Mouse (Mus musculus): ENCODE measurements around the gene Olfr190. TPM values are rescaled to one million over a fixed set of nuclear protein-coding genes. Genes with fewer than 3 reads are reported as not detected.

Olfr190 gene
- not detected in 2 replicates for polyA plus RNA-seq (2015; fragmentation: Nextera tagmentation; extraction: Ambion mirVana)

DNA sequence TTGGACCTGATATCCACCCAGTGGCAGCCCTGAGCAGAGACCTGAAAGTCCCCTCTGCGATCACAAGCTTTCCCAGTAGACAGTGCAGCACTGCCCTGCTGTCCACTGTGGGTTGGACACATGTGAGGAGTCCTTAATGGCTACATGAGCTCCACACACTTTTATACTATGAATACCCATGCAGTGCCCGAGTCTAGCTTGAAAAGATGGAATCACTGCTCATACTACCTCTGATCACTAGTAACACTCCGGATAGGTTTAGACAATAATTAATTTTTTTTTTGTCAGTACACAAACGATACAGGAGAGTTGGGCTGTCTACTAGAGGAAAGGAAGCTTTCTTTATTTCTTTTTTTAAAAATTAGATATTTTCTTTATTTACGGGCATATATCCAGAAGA, at the start of gene Olfr190:
TSS of gene Olfr190 (minus strand) at position 101 of the 400 bp plus-strand sequence.

DNA sequence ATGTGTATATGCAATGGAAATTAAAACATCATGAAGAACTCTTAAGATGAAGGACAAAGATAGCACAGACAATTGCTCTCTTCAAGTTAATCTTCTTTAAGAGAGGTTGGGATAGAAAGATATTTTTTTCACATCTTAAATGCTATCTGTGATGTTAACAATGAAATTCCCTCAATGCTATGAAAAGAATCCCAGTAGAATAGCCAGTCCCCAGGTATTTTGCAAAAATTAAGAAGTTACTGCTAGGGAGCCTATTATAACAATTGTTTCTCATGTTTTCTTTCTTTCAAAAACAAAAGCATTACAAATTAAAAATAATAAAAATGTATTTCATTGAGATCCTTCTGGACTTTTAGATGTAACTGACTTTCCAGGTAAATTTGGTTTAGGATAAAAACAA, 43.2 kb upstream of the Olfr190 start, which contains the start of gene Olfr194:
TSS of gene Olfr194 (minus strand) at position 101 of the 400 bp plus-strand sequence.

DNA sequence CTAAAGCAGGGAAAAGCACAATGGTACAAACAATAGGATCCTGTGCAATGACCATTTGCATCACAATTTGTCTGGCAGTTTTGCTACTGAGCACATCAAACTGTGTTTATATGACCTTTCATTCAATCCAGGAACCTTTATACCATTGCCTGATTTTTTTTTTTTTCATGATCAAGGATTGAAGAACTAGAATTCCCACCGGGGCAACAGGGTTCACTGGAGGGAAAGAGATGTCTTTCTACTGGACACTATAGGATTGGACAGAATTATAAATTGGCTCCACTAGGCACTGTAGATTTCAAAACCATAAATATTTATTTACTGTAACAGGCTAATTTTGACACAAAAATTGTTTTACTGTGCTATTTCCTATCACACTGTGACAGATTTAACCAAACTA, 34.0 kb upstream of the Olfr190 start, which contains the start of gene Olfr193:
TSS of gene Olfr193 (minus strand) at position 101 of the 400 bp plus-strand sequence.

DNA sequence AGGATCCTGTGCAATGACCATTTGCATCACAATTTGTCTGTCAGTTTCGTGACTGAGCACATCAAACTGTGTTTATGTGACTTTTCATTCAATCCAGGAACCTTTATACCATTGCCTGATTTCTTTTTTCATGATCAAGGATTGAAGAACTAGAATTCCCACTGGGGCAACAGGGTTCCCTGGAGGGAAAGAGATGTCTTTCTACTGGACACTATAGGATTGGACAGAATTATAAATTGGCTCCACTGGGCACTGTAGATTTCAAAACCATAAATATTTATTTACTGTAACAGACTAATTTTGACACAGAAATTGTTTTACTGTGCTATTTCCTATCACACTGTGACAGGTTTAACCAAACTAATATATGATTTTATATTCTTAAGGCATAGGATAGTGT, 11.9 kb upstream of the Olfr190 start, which contains the start of gene Olfr191:
TSS of gene Olfr191 (minus strand) at position 101 of the 400 bp plus-strand sequence.

DNA sequence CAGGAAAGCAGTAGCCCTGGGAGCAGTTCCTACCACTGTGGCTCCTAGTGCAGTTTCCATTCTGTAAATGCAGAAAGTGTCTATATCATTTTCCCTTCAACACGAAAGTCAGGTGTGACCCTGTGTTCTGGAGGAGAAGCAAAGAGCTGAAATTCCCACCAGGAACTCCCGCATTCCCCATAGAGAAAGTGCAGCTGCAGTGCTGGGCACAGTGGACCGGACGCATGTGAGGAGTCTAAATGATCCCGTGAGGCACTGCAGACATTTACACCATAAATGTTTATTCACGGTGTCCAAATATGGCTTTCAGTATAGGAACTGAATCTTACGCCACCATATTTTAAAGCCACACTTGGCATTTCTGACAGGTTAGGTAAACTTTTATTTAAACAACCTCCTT, 38.1 kb downstream of the Olfr190 start, which contains the start of gene Olfr187:
TSS of gene Olfr187 (minus strand) at position 58 of the 400 bp plus-strand sequence.

DNA sequence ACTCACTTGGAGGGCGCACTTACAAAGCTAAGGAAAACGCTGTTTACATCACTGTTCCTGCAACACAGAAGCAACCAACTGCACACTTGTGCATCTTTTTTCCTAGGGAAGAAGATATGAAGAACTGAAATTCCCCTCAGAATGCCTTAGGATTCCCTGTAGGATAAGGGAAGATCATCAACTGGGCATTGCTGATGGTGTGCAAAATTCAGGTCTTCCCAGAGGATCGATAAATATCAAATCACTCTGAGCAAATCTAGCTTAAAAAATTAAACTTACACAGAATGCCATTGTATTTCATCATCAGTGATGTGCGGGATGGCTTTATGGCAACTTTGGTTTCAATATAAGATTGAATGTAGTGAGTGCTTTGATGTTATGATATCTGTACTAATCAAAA, 47.6 kb downstream of the Olfr190 start, which contains the start of gene Olfr186:
TSS of gene Olfr186 (minus strand) at position 101 of the 400 bp plus-strand sequence.

Other genes starting within 250 kb of the Olfr190 start
- not detected in 2 replicates for gene Olfr177, start 203.2 kb downstream of the Olfr190 start, polyA plus RNA-seq (2015; fragmentation: Nextera tagmentation; extraction: Ambion mirVana)
- not detected in 2 replicates for gene Olfr178, start 185.9 kb downstream of the Olfr190 start, polyA plus RNA-seq (2015; fragmentation: Nextera tagmentation; extraction: Ambion mirVana)
- not detected in 2 replicates for gene Olfr181, start 149.2 kb downstream of the Olfr190 start, polyA plus RNA-seq (2015; fragmentation: Nextera tagmentation; extraction: Ambion mirVana)
- not detected in 2 replicates for gene Olfr180, start 148.6 kb downstream of the Olfr190 start, polyA plus RNA-seq (2015; fragmentation: Nextera tagmentation; extraction: Ambion mirVana)
- gene Olfr183, start 82.6 kb downstream of the Olfr190 start, polyA plus RNA-seq (2015; fragmentation: Nextera tagmentation; extraction: Ambion mirVana), result not detected in 2 replicates
- gene Olfr186, start 47.7 kb downstream of the Olfr190 start, polyA plus RNA-seq (2015; fragmentation: Nextera tagmentation; extraction: Ambion mirVana), result not detected in 2 replicates
- gene Olfr187, start 38.2 kb downstream of the Olfr190 start, polyA plus RNA-seq (2015; fragmentation: Nextera tagmentation; extraction: Ambion mirVana), result not detected in 2 replicates
- gene Olfr191, start 11.8 kb upstream of the Olfr190 start, polyA plus RNA-seq (2015; fragmentation: Nextera tagmentation; extraction: Ambion mirVana), result not detected in 2 replicates
- gene Olfr193, start 33.9 kb upstream of the Olfr190 start, polyA plus RNA-seq (2015; fragmentation: Nextera tagmentation; extraction: Ambion mirVana), result not detected in 2 replicates
- not detected in 2 replicates for gene Olfr194, start 43.1 kb upstream of the Olfr190 start, polyA plus RNA-seq (2015; fragmentation: Nextera tagmentation; extraction: Ambion mirVana)
- gene Olfr195, start 69.0 kb upstream of the Olfr190 start, polyA plus RNA-seq (2015; fragmentation: Nextera tagmentation; extraction: Ambion mirVana), result not detected in 2 replicates
- gene Olfr196, start 92.4 kb upstream of the Olfr190 start, polyA plus RNA-seq (2015; fragmentation: Nextera tagmentation; extraction: Ambion mirVana), result not detected in 2 replicates
- gene Olfr198, start 125.5 kb upstream of the Olfr190 start, polyA plus RNA-seq (2015; fragmentation: Nextera tagmentation; extraction: Ambion mirVana), result not detected in 2 replicates
- gene Olfr199, start 141.8 kb upstream of the Olfr190 start, polyA plus RNA-seq (2015; fragmentation: Nextera tagmentation; extraction: Ambion mirVana), result not detected in 2 replicates
- gene Olfr201, start 194.6 kb upstream of the Olfr190 start, polyA plus RNA-seq (2015; fragmentation: Nextera tagmentation; extraction: Ambion mirVana), result not detected in 2 replicates
- not detected in 2 replicates for gene Olfr202, start 208.8 kb upstream of the Olfr190 start, polyA plus RNA-seq (2015; fragmentation: Nextera tagmentation; extraction: Ambion mirVana)
- not detected in 2 replicates for gene Olfr203, start 220.9 kb upstream of the Olfr190 start, polyA plus RNA-seq (2015; fragmentation: Nextera tagmentation; extraction: Ambion mirVana)
- gene Olfr204, start 240.2 kb upstream of the Olfr190 start, polyA plus RNA-seq (2015; fragmentation: Nextera tagmentation; extraction: Ambion mirVana), result not detected in 2 replicates